Mouse (Mus musculus): Measurements from ENCODE around the gene Fam170b.

Fam170b gene

DNA sequence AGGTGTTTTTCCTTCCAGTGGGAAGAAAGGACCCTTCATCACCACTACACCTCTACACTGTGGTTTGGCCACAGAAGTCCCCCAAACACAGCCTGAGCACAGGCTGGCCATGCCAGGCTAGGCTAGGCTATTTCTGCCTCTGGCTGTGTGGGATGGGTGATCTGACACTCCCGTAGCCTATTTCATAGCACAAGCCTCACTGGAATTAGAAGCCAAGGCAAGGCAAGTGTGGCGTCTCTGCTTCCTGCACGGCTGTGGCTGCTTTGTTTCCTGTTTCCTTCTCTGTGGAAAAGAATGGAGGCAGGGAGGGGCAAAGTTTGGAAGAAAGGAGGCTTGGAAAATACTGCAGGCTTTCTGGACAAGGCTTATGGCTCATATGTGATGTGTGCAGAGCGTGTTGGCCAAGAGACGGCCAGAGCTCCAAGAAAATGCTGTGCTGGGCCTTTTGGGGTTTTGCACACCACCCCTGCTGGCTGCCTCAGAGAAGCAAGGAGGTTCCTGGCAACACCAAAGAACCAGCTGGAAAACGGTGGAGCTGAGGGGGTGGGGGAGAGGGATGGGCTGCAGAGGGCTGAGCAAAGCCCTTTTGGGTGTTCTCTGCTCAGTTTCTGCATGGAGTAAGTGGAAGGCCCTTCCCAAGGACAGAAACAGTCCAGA, 5.6 kb upstream of the Fam170b start:
- no peak for DNase-seq

DNA sequence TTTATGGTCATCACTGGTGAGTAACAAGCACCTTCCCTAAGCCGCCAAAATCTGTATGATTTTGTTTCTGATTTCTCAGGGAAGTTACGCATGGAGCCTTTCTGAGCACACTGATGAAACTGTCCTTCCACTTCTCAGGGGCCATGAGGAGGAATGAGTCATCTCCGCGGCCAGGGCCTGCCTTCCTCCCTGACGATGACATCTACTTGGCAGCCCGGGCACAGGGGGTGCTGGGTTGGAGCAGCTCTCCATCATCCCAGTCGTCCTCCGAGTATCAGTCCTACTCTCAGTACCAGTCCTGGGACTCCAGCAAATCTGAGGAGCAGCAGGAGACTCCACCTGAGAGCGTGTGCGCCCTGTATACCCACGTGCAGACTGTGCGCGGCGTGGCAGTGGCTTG, 1.4 kb downstream of the Fam170b start:
- no peak for DNase-seq

DNA sequence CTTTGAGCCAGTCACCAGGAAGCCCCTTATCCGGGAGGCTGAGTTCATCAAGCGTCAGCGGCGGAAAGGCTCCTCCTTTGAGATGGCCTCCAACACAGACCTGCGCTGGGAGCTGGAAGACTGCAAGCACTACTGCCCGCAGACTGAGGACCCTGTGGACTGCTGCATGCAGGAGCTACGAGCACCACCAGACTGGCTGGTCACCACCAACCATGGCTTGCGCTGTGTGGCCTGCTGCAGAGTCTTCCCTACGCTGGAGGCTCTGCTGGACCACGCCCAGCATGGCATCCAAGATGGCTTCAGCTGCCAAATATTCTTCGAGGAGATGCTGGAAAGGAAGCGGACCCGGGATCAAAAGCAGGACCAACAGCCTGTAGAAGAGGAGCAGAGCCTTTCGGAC, 1.8 kb downstream of the Fam170b start:
- DNase-seq: no peak

DNA sequence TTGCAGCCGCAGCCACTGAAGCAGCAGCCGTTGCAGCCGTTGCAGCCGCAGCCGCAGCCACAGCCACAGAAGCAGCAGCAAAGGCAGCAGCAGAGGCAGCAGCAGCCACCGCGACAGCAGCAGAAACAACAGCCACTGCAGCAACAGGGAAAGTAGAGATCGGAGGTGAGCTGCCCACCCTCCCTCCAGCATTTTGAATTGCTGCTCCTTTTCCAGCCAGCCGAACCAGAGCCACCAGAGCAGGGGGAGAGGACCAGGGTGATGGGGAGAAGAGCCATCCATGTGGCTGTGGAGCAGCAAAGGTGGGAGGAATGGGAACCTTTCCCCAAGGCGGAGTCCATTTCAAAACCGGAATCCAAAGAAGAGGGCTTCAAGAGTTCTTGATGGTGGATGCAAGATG, 2.4 kb downstream of the Fam170b start:
- DNase-seq: no peak

DNA sequence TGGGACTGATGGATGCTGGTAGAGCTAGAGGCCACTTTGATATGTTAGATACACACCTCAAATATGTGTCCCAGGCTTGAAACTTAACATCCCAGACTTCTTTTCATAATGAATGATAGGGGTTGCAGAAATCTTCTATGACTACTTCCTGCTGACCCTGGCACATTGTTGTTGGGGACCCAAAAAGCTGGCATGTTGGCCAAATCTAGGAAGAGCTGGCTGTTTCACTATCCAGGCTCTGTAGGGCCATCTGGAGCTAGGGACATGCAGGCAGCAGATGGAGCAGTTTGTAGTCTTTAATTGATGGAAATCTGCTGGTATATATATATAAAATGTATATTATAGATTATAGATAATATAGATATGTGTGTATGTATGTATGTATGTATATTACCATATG, 8.3 kb downstream of the Fam170b start:
- DNase-seq: no peak

DNA sequence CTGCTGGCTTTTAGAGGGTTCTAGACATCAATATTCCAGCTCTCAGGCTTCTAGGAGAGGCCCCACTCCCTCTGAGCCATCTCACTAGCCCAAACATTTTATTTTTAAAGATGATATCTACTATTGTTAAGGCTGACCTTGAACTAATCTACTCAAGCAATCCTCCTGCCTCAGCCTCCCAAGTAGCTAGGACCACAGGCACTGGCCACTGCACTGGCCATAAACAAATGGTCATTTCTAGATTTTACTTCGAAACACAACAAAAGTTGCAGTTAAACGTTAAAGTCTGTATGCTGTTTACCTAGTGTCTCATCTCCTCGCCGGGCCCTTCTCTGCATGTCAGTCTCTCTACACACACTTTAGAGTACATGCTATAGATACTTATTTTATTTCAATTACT, 20.3 kb downstream of the Fam170b start:
- DNase-seq: no peak

DNA sequence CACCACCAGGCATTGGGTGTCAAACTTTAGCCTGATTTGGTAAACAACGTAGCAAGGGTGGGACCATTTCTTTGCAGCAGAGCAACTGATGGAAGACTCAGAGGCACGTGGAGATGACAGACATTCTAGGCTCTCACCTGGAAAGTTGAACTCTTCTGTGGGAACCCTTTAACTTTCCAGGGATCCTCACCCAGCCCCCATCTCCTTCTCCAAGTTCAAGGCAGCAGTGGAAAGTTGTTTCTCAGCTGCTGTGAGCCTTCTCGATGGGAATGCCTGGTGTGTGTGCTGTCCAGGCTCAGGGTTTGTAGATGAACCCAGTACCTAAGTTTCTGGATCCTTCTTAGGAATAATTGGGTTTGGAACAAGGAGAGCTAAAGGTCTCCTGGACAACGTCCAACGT, 22.5 kb downstream of the Fam170b start:
- no peak for DNase-seq

DNA sequence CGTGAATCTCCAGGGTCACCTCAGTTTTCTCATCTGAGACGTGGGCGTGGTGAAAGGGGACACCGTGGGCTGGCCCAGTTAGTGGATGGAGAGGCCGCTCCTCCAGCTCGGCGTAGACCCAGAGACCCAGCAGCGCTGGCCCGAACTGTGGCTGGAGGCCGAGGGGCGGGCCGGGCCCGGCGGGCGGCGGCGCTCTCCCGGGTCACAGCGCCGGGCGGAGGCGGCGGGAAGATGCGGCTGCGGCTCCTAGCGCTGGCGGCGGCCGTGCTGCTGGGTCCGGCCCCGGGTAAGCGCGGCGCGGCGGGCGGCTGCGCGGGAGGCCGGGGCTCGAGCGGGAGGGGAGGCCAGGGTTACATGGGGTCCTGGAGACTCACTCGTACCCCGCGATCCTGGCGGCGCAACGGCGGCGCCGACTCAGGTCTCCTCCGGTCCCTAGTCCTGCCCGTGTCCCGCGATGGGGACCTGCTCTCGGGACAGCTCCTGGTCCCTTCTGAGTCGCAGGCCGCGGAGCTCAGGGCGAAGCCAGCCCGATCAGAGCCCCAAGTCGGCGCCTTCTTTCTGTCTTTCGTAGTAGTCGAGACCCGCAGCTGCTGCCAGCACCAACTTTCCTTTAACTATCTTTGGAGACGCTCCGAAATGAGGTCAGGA, 23.0 kb downstream of the Fam170b start, which contains the start of gene Vstm4:
Gene Vstm4, plus strand, starts transcription at position 76 of the 648 bp plus-strand sequence.
- DNase-seq: peak; percentile 28

DNA sequence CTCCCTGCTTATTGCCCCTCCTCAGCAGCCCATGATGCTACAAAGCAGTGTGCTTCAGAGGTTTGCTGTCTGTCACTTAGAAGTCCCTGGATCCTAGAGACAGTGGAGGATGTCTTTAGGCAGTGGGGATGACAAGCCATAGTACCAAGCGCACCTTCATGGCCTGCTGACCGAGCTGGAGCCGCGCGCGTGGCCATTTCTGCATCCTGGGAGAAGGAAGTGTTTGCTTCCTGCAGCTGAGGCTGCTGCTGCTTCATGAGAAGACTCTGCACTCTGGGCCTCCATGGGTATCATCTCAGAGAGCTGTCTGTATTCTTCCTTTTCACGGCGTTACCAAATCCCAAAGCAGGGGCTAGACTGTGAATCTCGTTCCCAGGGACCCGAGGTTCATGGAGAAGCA, 24.6 kb downstream of the Fam170b start:
- DNase-seq: no peak

DNA sequence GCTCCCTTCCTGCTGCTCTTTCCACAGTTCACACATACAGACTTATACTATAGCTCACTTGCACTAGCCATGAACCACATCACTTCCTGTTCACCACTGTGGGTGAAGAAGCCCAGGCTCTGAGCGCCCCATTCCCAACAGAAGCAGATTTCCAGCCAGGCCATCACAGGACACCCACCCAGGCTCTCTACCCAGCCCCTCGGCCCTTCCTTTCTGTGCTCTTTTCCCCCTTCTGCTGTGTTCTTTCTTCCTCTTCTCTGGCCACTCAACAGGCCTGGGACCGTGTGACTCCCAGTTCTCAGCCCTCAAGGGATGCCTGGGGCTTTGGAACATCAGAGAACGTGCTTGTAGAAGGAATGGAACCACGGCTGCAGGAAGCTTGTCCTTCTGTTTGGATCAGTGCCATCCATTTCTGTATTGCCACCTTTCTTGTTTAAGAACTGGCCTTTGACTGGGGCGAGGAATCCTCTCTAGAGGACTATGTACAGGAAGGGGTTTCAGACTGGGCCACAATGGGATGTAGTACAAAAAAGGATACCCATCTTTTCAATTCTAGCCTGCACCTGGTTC, 25.3 kb downstream of the Fam170b start:
- no peak for DNase-seq

DNA sequence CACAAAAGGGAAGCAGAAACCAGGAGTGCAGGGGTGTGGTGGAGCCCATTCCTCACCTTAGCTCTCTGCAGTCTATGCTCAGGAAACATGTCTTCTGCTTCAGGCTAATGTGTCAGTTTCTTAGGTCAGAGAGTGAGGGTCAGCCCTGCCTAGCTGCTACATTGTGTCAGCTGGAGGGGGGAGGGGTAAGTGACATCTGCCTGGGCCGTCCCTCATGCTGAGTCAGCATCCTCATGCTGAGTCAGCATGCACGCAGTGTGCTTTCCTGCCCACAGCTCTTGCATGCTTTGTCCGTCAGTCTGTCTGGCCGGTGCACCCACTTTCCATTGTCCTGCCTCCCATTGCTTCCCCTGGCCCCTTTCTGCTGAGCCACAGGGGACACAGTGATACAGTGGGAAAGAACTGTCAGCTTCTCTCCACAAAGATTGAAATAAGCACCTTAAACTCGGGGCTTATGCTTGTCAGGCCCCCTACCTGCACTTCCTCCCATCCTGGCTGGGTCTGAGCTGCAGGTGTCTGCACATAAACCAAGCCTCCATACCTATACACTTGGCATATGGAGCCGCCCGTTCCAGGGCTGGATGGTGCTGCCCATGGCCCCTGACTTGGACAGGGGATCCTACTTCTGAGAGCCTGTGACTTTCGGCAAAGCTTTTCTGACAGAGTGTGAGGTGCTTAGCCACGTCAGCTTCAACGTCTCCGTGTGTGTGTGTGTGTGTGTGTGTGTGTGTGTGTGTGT, 26.2 kb downstream of the Fam170b start:
- DNase-seq: no peak

DNA sequence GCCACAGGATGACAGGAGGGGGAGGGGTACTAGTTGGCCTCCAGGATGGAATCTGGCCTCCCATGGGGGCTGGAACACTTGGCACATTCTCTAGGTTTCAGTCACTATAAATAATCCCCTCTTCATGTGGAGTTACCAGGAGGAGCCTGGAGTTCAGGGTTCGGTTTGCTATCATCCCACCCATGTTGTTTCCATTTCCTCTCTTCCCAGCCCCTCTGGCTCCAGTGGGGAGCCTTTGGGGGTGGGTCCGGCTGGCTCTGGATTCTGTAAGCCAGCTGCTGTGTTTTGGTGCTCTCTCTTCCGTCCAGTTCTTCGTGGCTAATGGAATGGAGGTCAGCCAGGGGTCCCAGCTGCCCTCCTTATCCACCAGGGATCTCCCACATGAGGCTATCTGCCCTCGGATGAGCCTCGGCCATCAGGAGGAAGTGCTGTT, 27.4 kb downstream of the Fam170b start:
- no peak for DNase-seq

DNA sequence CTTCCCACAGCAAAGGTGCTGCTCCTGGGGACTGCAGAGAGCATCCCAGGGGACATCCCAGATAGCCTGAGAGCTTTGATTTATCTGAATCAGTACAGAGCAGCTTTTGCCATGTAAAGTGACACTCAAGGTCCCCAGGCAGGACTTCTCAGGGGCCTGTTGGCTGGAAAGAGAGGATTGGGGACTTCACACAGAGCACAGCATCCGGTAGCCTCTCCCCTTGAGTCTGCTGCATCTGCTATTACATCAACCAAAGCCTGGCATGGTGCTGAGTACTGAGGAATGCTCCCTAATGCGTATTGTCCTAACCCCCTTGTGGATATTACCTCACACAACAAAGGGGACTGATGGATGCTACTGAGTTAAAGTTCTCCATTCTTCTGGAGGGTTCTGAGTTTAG, 27.9 kb downstream of the Fam170b start:
- no peak for DNase-seq

DNA sequence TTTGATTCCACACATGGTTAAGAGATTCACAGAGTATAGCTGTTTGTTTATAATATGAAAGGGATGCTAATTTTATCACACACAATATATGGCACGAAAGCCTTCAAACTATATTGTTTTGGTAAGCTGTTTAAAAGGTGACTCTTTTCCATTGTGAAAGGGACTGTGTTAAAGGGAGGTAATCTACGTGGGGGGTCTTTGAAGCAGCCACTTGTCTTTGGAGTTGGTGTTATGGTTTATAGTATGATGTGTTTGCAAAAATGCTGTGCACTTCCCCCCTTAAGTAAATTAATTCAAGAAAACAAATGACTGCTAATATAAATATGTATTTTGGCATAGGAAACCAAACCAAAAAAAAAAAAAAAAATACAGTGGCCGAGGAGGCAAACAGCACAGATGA, 31.6 kb downstream of the Fam170b start:
- DNase-seq: no peak

DNA sequence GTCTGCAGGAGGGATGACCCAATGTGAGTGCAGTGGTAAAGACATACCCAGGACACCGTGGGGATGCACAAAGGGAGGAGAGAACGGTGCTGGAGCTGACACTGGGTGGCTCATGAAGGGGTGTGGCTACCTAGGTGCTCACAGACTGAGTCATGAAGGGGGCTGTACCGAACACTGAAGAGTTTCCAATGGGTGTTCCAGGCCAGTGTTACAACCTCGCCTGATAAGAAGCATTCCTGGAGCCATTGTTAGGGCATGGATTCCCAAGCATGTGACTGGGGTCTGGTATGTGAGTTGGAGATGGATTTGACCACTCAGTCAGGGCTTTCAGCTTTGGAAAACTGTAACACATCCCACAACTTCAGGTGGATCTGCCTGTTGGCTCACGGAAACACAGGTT, 38.2 kb downstream of the Fam170b start:
- no peak for DNase-seq

DNA sequence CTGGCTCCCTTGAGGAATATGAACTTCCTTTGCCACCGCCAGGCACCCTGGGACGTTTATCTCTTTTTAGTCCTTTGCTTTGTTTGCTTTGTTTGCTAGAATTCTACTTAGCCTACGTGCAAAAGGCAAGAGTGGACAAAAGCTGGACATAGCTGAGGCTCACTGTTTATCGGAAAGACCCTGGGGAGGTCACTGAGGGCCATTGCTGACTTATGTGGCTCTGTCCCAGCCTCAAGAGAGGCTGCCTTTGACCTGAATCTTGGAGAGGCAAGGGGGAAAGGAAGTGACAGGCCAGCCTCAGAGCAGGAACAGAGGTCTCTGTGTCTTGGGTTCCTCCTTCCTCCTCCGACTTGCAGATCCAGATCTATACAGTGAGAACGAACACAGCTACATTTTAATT, 43.8 kb downstream of the Fam170b start:
- no peak for DNase-seq

DNA sequence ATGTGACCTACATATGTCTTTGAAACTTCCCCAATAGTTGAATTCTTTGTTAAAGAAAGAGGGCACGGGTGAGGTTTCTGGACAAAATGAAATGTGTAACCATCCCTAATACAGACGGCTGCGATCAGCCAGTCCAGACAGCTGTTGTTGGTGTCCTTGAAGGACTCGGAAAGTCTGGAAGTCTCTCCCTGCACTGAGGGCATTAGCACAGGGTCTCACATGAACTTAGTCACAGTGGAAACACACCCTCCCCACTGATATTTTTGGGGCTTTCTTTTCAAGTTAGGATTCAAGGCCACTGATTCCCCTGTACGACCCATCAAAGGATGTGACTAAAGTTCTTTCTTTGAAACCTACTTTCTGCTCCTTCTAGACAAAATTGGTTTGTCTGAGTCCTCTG, 46.6 kb downstream of the Fam170b start:
- DNase-seq: no peak

DNA sequence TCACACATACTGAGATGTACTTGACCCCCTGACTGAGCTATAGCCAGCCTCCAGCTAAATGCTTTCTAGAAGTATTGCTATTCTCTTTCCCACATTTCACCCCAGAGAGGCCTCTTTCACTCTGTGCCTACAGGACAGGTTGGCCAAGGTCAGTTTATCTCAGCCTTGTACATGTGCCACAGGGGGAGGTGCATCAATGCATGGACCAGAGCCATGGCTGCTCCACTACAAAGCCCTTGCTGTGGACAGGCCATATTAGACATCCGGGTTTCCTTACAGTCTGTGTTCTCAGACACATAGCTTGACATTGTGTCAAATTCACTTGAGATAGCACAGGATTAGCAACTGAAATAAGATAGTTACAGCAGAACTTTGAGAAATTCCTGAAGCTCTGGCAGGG, 47.9 kb downstream of the Fam170b start:
- no peak for DNase-seq
